25 mouse cellular contexts compared by ENCODE assay signal in genomic region chr4:57224776-57225175, GRCm38 (mm10).
DNase-seq lines count a peak whose midpoint lies in the region; ATAC-seq and TF ChIP-seq lines count a peak whose summit lies in the region.
"Had no signal": no experiment of that assay in that cellular context is flagged by ENCODE, and none has a peak within 500 bp of the region (broad histone marks: within the 10 kb centered on the region; RNA-seq: fewer than 3 reads in every experiment).

No protein-coding gene starts in this region.

- no peak for TF ChIP-seq POLR2A in heart, adult 2 months (IDR thresholded peaks at IDR 0.05; ENCODE audit: insufficient read depth, low read depth, low read length)

- TF ChIP-seq CTCF in heart, adult 2 months (IDR thresholded peaks at IDR 0.05), result peak; percentile 39
- peak; percentile 11 for TF ChIP-seq CTCF in left cerebral cortex, adult 2 months (IDR thresholded peaks at IDR 0.05)

- intact Hi-C loops in heart, adult 2 months (cut with DNase I), result no loop called here
- intact Hi-C loops in heart, postnatal 14 days (cut with DNase I), result no loop called here
- intact Hi-C loops in left cerebral cortex, adult 2 months (cut with DNase I), result no loop called here
- intact Hi-C loops in left cerebral cortex, postnatal 14 days (cut with DNase I), result no loop called here

- H3K4me1 ChIP-seq in heart, adult 2 months (ENCODE audit: control insufficient read depth, insufficient read depth, low read length), result no peaks in the 10 kb centered on the region
- H3K4me1 ChIP-seq: forebrain, embryonic 15.5 days; limb, embryonic 10.5 days; neural tube, embryonic 12.5 days had no signal

- H3K4me3 ChIP-seq in heart, adult 2 months, result no peak overlapping the region
- H3K4me3 ChIP-seq in left cerebral cortex, adult 2 months, result no peak overlapping the region
- H3K4me3 ChIP-seq: embryonic facial prominence, embryonic 10.5 days; forebrain, embryonic 15.5 days; heart, embryonic 13.5 days; hindbrain, embryonic 12.5 days; limb, embryonic 10.5 days; megakaryocyte, embryonic 14.5 days; neural tube, embryonic 12.5 days had no signal

- 0 out of 2 replicates have a peak, but pooled peaks cover 2% of the 10 kb centered on the region for H3K36me3 ChIP-seq in heart, adult 2 months (ENCODE audit: control insufficient read depth, insufficient read depth, low read length)
- H3K36me3 ChIP-seq: embryonic facial prominence, embryonic 10.5 days; forebrain, embryonic 15.5 days; hindbrain, embryonic 12.5 days; limb, embryonic 10.5 days; neural tube, embryonic 12.5 days had no signal

- 93% methylated on average over 2 of the region's 2 CpGs for WGBS in heart, adult 2 months

- H3K27me3 ChIP-seq in heart, adult 2 months (ENCODE audit: control insufficient read depth, insufficient read depth, low read length), result no peaks in the 10 kb centered on the region
- H3K27me3 ChIP-seq: forebrain, embryonic 15.5 days; heart, embryonic 13.5 days; hindbrain, embryonic 12.5 days; neural tube, embryonic 12.5 days had no signal

- ATAC-seq in activated CD4-positive, CD25-positive, alpha-beta regulatory T cell, adult 4 months, result no peak
- ATAC-seq: forebrain, embryonic 15.5 days; inflammation-experienced regulatory T-cells, adult 6 months had no signal

- no peak overlapping the region for H3K9ac ChIP-seq in heart, adult 2 months (ENCODE audit: low read depth, low read length)
- H3K9ac ChIP-seq: forebrain, embryonic 15.5 days; heart, embryonic 13.5 days; hindbrain, embryonic 12.5 days; neural tube, embryonic 12.5 days had no signal

- no peak for TF ChIP-seq EP300 in heart, adult 2 months (IDR thresholded peaks at IDR 0.05; ENCODE audit: insufficient read depth, low read depth, low read length)

- no peak for DNase-seq in heart, adult 2 months
- no peak for DNase-seq in heart, postnatal 14 days
- no peak for DNase-seq in left cerebral cortex, adult 2 months (ENCODE audit: extremely low spot score in 1 of 2, low spot score in 2 of 2)
- DNase-seq in left cerebral cortex, postnatal 14 days (ENCODE audit: low spot score in 2 of 2), result no peak
- peak; percentile 11 for DNase-seq in A20 (ENCODE audit: low read depth, low spot score)
- peak; percentile 35 for DNase-seq in ZHBTc4 (ENCODE audit: low read depth, low spot score)
- DNase-seq: adrenal gland, adult 2 months; cerebellum, adult 11 months; cerebellum, postnatal 10 days; gastrocnemius, postnatal 14 days; heart, adult 11 months; kidney, postnatal 4 days; liver; midbrain, embryonic 14.5 days; right cerebral cortex, postnatal 4 days; thymus, postnatal 36 days had no signal

- H3K79me2 ChIP-seq in heart, adult 2 months (replicated peaks; ENCODE audit: control insufficient read depth, insufficient read depth, low read length), result no peaks in the 10 kb centered on the region

- H3K27ac ChIP-seq in heart, adult 2 months, result no peak overlapping the region
- no peak overlapping the region for H3K27ac ChIP-seq in left cerebral cortex, adult 2 months
- H3K27ac ChIP-seq: embryonic facial prominence, embryonic 10.5 days; forebrain, embryonic 15.5 days; heart, embryonic 13.5 days; hindbrain, embryonic 12.5 days; limb, embryonic 10.5 days; neural tube, embryonic 12.5 days had no signal

Comparison
In these comparisons a context has a peak if more than half of its experiments do, and no peak if none do; other contexts are left out.
1. DNase-seq: peak in A20 (single experiment) and ZHBTc4 (single experiment); none in heart, adult 2 months (0 of 2), heart, postnatal 14 days (0 of 2), left cerebral cortex, adult 2 months (0 of 2) and left cerebral cortex, postnatal 14 days (0 of 2).